Mouse (Mus musculus): ENCODE results near the gene 7530416G11Rik.

The 7530416G11Rik gene

DNA sequence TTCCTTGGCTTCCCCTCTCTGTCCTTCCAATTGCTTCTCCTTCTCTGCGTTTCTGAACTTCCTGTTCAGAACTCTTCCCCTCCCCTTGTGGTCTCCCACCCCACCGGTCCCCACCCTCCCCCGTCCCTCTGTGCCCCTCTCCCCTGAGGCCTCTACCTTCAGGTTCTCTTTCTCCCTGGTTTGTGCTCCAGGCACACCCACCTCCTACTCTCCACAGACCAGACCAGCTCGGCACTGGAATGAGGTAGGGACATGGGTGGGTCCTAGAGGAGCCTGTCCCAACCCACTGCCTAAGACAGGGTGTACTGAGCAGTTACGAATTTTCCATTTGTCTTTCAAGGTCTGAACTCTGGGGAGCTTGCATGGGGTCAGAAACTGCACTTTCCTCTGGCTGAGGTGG lies 23.1 kb downstream of the 7530416G11Rik start:
- no peak for DNase-seq (ENCODE audit: low spot score)

DNA sequence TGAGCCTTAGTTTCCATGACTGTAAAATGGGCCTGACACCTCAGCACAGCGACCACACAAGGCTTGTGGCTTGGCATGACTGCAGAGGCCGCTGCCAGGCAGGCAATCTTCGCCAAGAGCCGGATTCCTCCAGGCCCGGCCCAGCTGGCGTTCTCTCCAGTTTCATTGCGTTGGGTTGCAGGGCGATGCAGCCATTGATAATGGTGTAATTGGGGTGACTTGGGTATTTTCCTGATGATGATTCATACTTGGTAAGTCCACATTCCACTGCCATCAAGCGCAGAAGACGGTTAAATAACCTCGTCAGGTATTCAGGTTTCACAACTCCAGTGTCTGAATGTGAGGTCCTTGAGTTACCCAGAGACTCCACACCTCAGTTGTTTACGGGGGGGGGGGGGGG lies 23.7 kb downstream of the 7530416G11Rik start:
- peak; percentile 20 for DNase-seq (ENCODE audit: low spot score)

DNA sequence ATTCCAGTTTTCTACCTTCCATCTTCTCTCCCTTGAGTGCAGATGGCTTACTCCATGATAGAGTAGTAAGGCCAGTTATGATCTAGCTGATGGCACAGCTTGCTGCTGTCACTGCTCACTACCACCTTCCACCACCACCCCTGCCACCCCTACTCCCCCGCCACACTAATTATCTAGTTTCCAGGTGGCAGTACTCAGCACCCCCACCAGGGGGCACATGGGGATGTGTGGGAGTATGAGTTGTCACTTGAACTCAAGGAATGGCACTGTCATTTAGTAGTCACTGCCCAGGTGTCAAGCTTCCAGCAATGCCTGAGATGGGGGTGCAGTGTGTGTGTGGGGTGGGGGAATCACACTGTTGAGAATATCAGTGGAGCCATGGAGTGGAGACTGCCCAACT lies 25.4 kb downstream of the 7530416G11Rik start:
- DNase-seq (ENCODE audit: low spot score), result peak; percentile 76

DNA sequence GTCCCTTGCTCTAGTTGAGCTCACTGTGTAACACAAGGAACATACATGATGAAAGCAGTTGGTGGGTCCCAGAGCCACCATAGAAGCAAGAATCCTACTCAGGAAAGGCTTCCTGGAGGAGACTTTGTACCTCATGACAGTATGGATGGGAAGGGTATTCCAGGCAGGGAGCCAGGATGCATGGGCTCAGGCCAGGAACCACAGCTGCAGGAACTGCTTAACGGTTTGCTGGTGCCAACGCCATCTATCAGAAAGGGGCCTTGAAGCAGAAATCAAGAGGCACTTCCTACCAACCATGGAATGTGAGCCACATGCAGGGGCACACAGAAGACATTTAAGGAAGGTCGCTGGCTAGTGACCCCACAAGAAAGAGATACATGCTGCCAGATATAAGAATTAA lies 28.3 kb downstream of the 7530416G11Rik start:
- no peak for DNase-seq (ENCODE audit: low spot score)

- no peak for DNase-seq (ENCODE audit: low spot score)
These were observed 33.6 kb downstream of the 7530416G11Rik start for GRCm38 (mm10) chr15:85469401-85469800.

DNA sequence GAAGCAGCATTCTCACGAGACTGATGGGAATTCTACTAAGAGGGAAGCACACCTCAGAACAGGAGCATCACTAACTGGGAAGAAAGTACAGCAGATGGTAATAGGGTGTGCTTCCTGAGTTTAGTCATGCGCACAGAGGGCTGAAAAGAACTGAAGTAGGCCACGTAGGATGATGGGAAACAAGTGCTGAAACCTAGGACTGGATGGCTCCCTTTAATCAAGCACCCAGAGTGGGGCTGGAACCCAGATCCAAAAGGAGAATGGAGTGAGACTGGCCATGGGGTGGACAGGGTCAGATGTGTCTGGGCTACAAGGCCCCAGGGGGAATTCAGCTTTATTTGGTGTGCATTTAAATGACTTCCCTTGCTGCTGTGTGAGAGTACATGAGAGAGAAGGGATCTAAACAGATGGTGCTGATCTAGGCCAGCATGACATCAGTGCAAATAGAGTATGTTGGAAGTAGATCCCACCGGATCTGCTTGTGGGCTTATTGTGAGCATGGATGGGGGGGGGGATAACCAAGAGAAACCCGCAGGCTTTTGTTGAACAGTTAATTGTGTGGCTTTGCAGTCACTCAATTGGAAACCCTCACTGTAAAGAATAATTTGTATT lies 36.5 kb downstream of the 7530416G11Rik start:
- no peak for DNase-seq (ENCODE audit: low spot score)

DNA sequence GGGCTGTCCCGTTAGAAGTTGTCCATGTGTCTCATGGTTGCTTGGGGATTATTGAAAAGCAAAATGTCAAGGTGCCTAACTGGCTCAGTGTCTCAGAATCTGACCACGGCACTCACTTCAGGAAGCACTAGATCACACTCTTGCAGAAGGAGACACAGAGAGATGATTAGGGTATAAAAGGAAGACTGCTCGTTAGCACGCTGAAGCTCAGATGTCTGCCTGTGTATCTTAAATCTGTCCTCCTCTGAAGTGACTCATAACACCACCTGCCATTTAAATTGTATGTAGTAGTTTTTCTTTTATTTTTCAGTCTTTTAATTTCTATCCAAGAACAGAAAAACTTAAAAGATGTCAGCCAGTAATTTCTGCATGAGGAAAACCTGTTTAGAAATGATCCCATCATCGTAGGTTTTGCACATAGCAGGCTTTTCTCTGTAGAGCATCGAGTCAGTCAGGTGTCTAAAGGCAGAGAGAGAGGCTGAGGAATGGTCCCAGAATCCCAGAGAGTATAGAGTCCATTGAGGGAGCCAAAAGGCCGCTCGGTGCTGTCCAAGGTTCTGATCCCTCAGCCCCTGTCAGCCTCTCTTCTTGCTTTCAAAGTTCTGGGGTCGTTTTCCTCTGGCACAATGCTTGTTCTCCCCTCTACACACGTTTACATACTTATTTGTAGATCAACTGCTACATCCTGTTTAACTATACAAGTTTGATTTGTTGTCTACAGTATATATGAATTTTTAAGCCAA lies 38.0 kb downstream of the 7530416G11Rik start:
- DNase-seq (ENCODE audit: low spot score), result no peak

- no peak for DNase-seq (ENCODE audit: low spot score)
These were observed 38.8 kb downstream of the 7530416G11Rik start for GRCm38 (mm10) chr15:85464190-85464589.

DNA sequence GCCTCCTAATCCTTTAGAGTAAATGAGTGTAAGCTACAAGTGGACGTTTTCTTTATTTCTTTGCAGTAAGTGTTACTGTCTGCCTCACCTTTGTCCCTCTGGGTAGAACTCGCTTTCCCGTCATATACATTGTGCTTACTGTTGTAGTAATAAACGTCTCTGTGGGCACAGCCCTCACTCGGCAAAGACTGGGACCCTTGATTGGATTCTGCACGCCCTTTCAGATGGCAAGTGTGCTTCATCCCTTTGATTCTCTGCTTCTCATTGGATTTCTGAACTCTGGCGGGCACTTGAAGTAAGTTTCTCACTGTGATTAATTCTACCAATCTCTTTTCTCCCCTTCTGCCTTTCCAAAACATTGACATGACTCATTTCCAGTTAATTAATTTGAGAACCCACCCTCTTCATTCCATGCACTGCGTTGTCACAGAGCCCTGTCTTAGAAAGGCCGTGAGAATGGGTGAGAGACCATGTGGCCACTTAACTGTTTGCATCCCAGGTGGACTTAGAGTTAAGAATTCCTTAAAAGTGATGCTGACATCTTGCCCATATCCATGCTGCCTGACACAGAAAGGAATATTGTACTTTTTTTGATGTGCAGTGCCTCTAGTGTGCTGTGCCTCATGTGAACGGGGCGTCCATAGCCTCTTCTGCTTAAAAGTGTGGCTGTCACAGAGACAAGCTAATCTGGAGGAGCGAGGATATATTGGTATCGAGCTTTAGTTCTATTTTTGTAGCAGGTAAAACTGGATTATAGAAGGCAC lies 39.8 kb downstream of the 7530416G11Rik start:
- DNase-seq (ENCODE audit: low spot score), result no peak

DNA sequence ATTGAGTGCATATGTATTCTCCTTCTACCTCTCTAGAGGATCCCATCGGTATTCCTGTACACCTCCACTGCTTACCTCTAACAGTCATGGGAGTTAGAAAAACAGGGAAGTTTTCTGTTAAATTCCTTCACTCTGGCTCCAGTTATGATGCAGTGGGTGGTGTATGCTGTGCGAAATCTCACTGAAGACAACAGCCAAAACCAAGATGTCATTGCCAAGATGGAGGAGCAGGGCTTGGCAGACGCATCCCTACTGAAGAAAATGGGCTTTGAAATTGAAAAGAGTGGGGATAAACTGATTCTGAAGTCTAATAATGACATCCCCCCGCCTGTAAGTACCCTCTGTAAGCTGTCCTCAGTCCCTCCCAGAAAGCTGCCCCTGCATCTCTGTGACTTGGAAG lies 40.9 kb downstream of the 7530416G11Rik start:
- no peak for DNase-seq (ENCODE audit: low spot score)

DNA sequence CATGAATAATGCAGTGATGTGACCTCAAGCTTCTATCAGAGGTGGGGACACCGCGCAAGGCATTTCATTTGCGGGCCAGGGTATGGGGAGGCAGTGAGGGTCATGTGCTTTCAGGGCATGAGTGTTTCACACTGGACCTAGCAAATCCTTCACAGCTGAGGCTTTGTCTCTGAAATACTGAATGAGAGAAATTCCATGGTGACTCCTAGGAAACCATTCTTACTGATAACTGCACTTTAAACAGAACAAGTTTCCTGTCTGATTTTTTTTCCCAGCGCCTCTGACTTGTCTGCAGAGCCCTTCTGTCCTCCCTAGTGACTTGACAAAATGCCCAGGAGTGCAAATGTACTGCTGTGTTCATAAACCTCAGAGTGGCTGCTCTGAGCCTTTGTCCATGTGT lies 41.5 kb downstream of the 7530416G11Rik start:
- no peak for DNase-seq (ENCODE audit: low spot score)

- DNase-seq (ENCODE audit: low spot score), result no peak
These were observed 44.4 kb downstream of the 7530416G11Rik start for GRCm38 (mm10) chr15:85458631-85459082.

DNA sequence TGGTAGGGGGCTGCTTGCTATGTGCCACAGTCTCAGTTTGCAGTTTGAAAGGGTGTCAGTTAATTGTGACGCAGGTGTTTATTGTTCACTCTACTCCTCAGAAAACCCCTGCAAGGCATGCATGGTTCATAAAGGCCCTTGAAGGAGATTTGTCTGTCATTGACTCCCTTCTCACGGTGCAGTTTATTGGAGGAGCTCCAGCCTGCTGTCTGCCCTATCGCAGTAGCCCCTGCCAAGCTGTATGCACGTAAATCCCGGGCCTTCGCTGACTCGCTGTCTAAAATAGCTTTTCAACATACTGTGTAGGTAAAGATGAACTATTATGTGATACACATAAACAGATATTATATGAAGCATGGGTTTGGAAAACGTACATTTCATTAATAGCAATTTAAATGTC lies 45.2 kb downstream of the 7530416G11Rik start:
- no peak for DNase-seq (ENCODE audit: low spot score)

- DNase-seq (ENCODE audit: low spot score), result no peak
These were observed 46.1 kb downstream of the 7530416G11Rik start for GRCm38 (mm10) chr15:85456891-85457290.

- DNase-seq (ENCODE audit: low spot score), result no peak
These were observed 56.4 kb downstream of the 7530416G11Rik start for GRCm38 (mm10) chr15:85446652-85447051.

Data from MN1 (cell line).